Comparison of ENCODE assay signal across 17 mouse cellular contexts in the genomic region with DNA sequence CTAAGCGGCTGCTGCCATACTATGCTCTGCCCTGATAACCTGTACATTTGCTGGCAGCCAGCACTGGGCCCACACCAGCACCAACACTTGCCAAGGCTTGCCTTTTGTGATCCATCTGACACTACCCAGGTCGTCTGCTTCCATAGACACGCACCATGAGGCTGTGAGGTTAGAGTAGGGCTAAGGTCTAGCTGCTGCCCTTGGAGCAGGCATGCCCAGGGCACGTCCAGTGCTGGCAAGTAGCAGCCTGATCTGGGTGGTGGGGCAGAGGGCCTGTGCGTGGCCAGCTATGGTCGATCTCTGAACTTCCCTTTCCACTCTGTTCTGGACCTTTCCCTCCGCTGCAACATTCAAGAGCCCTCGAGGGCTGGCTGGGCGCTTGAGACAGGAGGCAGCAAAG. TPM values are rescaled to one million over a fixed set of nuclear protein-coding genes. Genes with fewer than 3 reads are reported as not detected.
DNase-seq lines count a peak whose midpoint lies in the region; TF ChIP-seq lines count a peak whose summit lies in the region.
"Had no signal": no experiment of that assay in that cellular context is flagged by ENCODE, and none has a peak within 500 bp of the region (broad histone marks: within the 10 kb centered on the region; RNA-seq: fewer than 3 reads in every experiment).

No protein-coding gene starts in this region.

- H3K4me3 ChIP-seq in left cerebral cortex, adult 2 months: no peak overlapping the region
- H3K4me3 ChIP-seq in cortical plate, adult 2 months (ENCODE audit: insufficient read depth, low read length): no peak overlapping the region
- H3K4me3 ChIP-seq: hindbrain, embryonic 13.5 days; midbrain, embryonic 12.5 days had no signal

- no peak for DNase-seq in left cerebral cortex, adult 2 months (ENCODE audit: extremely low spot score in 1 of 2, low spot score in 2 of 2)
- no peak for DNase-seq in left cerebral cortex, postnatal 4 days
- peak; percentile 38 to 69 for DNase-seq in urinary bladder, adult 18-20 months (ENCODE audit: low spot score in 2 of 2)
- no peak for DNase-seq in urinary bladder, postnatal 14 days (ENCODE audit: low spot score)
- DNase-seq in gastrocnemius, adult 8-10 months (ENCODE audit: low spot score in 2 of 2): no peak
- DNase-seq in c-Kit-positive CD71-positive TER-119-positive erythroid progenitor cells, embryonic 14.5 days (ENCODE audit: low spot score): no peak
- DNase-seq: adrenal gland, adult 8-10 months; cerebellum, adult 2 months; gastrocnemius, postnatal 25 days; heart, postnatal 14 days; lung, adult 18-20 months; right cerebral cortex, postnatal 25 days; thymus, postnatal 4 days had no signal

- TF ChIP-seq CTCF in left cerebral cortex, adult 2 months (IDR thresholded peaks at IDR 0.05): no peak
- no peak for TF ChIP-seq CTCF in cortical plate, adult 2 months (IDR thresholded peaks at IDR 0.05; ENCODE audit: extremely low read depth, insufficient read depth, low read length)

- no peaks in the 10 kb centered on the region for H3K4me1 ChIP-seq in cortical plate, adult 2 months (ENCODE audit: control insufficient read depth, insufficient read depth, low read length)
- H3K4me1 ChIP-seq: hindbrain, embryonic 13.5 days; midbrain, embryonic 12.5 days had no signal

- peak overlapping the region; percentile 50 for H3K27ac ChIP-seq in left cerebral cortex, adult 2 months
- H3K27ac ChIP-seq in cortical plate, adult 2 months (ENCODE audit: insufficient read depth, low read length): peak overlapping the region; percentile 75
- H3K27ac ChIP-seq: hindbrain, embryonic 13.5 days; kidney, postnatal 0 days; midbrain, embryonic 12.5 days had no signal

- no peak for TF ChIP-seq POLR2A in cortical plate, adult 2 months (IDR thresholded peaks at IDR 0.05; ENCODE audit: extremely low read depth, insufficient read depth, low read length)

- intact Hi-C loops in left cerebral cortex, adult 2 months (cut with DNase I): no loop called here
- intact Hi-C loops in left cerebral cortex, postnatal 4 days (cut with DNase I): no loop called here

RNA-seq across cellular contexts. Expression of a gene that starts 10.5 kb away (rescaled TPM):
- 10 to 100 TPM; 25.7 to 28.3 TPM for total RNA-seq in left cerebral cortex, adult 2 months (2021)
- 1 to 10 TPM; 1.5 to 2.7 TPM for total RNA-seq in left cerebral cortex, postnatal 4 days (2021)
- polyA plus RNA-seq in cortical plate, adult 2 months (2012; rRNA removed): 43.5 TPM in 2 replicates
- total RNA-seq in gastrocnemius, adult 8-10 months (2022): 1 to 10 TPM in 1 of 4 experiments, under 1 TPM in 3; 0.41 to 1.5 (median 0.48) TPM

RNA-seq across cellular contexts. Expression of a gene that starts 42.6 kb away (rescaled TPM):
- 10 to 100 TPM; 21.0 to 25.3 TPM for total RNA-seq in left cerebral cortex, adult 2 months (2021)
- total RNA-seq in left cerebral cortex, postnatal 4 days (2021): 1 to 10 TPM; 3.3 to 4.6 TPM
- polyA plus RNA-seq in cortical plate, adult 2 months (2012; rRNA removed): 25.4 and 26.0 TPM in 2 replicates
- 1 to 10 TPM in 1 of 4 experiments, under 1 TPM in 3; 0.36 to 1.1 (median 0.77) TPM for total RNA-seq in gastrocnemius, adult 8-10 months (2022)

Comparison
In these comparisons a context has a peak if more than half of its experiments do, and no peak if none do; other contexts are left out.
1. DNase-seq: peak in urinary bladder, adult 18-20 months (2 of 2); none in left cerebral cortex, adult 2 months (0 of 2), left cerebral cortex, postnatal 4 days (single experiment), urinary bladder, postnatal 14 days (single experiment), gastrocnemius, adult 8-10 months (0 of 2) and c-Kit-positive CD71-positive TER-119-positive erythroid progenitor cells, embryonic 14.5 days (single experiment).
2. RNA of a gene that starts 10.5 kb away (total RNA-seq): 25.7 to 28.3 TPM in left cerebral cortex, adult 2 months; 1.5 to 2.7 TPM in left cerebral cortex, postnatal 4 days and 0.41 to 1.5 TPM in gastrocnemius, adult 8-10 months; every median in the first group is over 4 times any median in the second.